Mouse (Mus musculus): ENCODE data around the gene Tubgcp5.

- TF ChIP-seq CTCF (IDR thresholded peaks at IDR 0.05; ENCODE audit: control insufficient read depth, insufficient read depth, low read length), result no peak
- no peak for TF ChIP-seq POLR2A (IDR thresholded peaks at IDR 0.05; ENCODE audit: borderline replicate concordance, control insufficient read depth, low read depth, low read length)
Observed at GRCm38 (mm10) chr7:55869220-55869619, 75.3 kb downstream of the Tubgcp5 start.

All from bone marrow, adult 2 months (tissue).